ENCODE assay signal across 33 mouse cellular contexts in genomic region chr10:14816970-14817369, GRCm38 (mm10).
"Had no signal": no experiment of that assay in that cellular context is flagged by ENCODE, and none has a peak within 500 bp of the region (broad histone marks: within the 10 kb centered on the region; RNA-seq: fewer than 3 reads in every experiment).

No protein-coding gene starts in this region.

- DNase-seq: left cerebral cortex, postnatal 4 days; liver; liver, embryonic 13.5 days; liver, postnatal 0 days; lung, adult 18-20 months; lung, adult 2 months; lung, embryonic 14.5 days; lung, postnatal 10 days; lung, postnatal 14 days; lung, postnatal 36 days; lung, postnatal 4 days; midbrain, embryonic 14.5 days had no signal

- H3K4me2 ChIP-seq: limb, embryonic 12.5 days; limb, embryonic 13.5 days; limb, embryonic 15.5 days; liver, embryonic 11.5 days; liver, embryonic 12.5 days; liver, embryonic 13.5 days; liver, embryonic 15.5 days; lung, embryonic 14.5 days; lung, embryonic 15.5 days; midbrain, embryonic 11.5 days; midbrain, embryonic 12.5 days; midbrain, embryonic 13.5 days; midbrain, embryonic 15.5 days; neural tube, embryonic 12.5 days; neural tube, embryonic 13.5 days had no signal

- H3K27me3 ChIP-seq: limb, embryonic 12.5 days; limb, embryonic 13.5 days; limb, embryonic 15.5 days; liver, embryonic 12.5 days; liver, embryonic 13.5 days; liver, embryonic 15.5 days; lung, embryonic 15.5 days; megakaryocyte, embryonic 14.5 days; midbrain, embryonic 12.5 days; midbrain, embryonic 13.5 days; midbrain, embryonic 15.5 days; neural tube, embryonic 12.5 days; neural tube, embryonic 13.5 days had no signal

- H3K9me3 ChIP-seq: limb, embryonic 10.5 days; limb, embryonic 12.5 days; limb, embryonic 13.5 days; limb, embryonic 15.5 days; liver, embryonic 12.5 days; liver, embryonic 13.5 days; liver, embryonic 15.5 days; lung, embryonic 15.5 days; megakaryocyte, embryonic 14.5 days; midbrain, embryonic 10.5 days; midbrain, embryonic 12.5 days; midbrain, embryonic 13.5 days; midbrain, embryonic 15.5 days; neural tube, embryonic 12.5 days; neural tube, embryonic 13.5 days had no signal

- H3K27ac ChIP-seq: limb, embryonic 10.5 days; limb, embryonic 12.5 days; limb, embryonic 13.5 days; limb, embryonic 15.5 days; liver, embryonic 12.5 days; liver, embryonic 13.5 days; liver, embryonic 14.5 days; liver, embryonic 15.5 days; lung, embryonic 15.5 days; macrophage; midbrain, embryonic 10.5 days; midbrain, embryonic 12.5 days; midbrain, embryonic 13.5 days; midbrain, embryonic 15.5 days; neural tube, embryonic 12.5 days; neural tube, embryonic 13.5 days had no signal

- H3K36me3 ChIP-seq: limb, embryonic 10.5 days; limb, embryonic 12.5 days; limb, embryonic 13.5 days; limb, embryonic 15.5 days; liver, embryonic 12.5 days; liver, embryonic 13.5 days; liver, embryonic 15.5 days; lung, embryonic 15.5 days; midbrain, embryonic 10.5 days; midbrain, embryonic 12.5 days; midbrain, embryonic 13.5 days; midbrain, embryonic 15.5 days; neural tube, embryonic 12.5 days; neural tube, embryonic 13.5 days had no signal

- H3K4me3 ChIP-seq: limb, embryonic 10.5 days; limb, embryonic 12.5 days; limb, embryonic 13.5 days; limb, embryonic 15.5 days; liver, embryonic 12.5 days; liver, embryonic 13.5 days; liver, embryonic 15.5 days; lung, embryonic 15.5 days; megakaryocyte, embryonic 14.5 days; midbrain, embryonic 10.5 days; midbrain, embryonic 12.5 days; midbrain, embryonic 13.5 days; midbrain, embryonic 15.5 days; myocyte; neural tube, embryonic 12.5 days; neural tube, embryonic 13.5 days had no signal

- ATAC-seq: liver, embryonic 12.5 days; liver, postnatal 0 days; lung, postnatal 0 days; midbrain, embryonic 13.5 days; midbrain, embryonic 15.5 days; midbrain, embryonic 16.5 days had no signal

- H3K4me1 ChIP-seq: limb, embryonic 10.5 days; limb, embryonic 12.5 days; limb, embryonic 13.5 days; limb, embryonic 15.5 days; liver, embryonic 12.5 days; liver, embryonic 13.5 days; liver, embryonic 15.5 days; lung, embryonic 15.5 days; megakaryocyte, embryonic 14.5 days; midbrain, embryonic 10.5 days; midbrain, embryonic 12.5 days; midbrain, embryonic 13.5 days; midbrain, embryonic 15.5 days; neural tube, embryonic 12.5 days; neural tube, embryonic 13.5 days had no signal

- H3K9ac ChIP-seq: limb, embryonic 12.5 days; limb, embryonic 13.5 days; limb, embryonic 15.5 days; liver, embryonic 12.5 days; liver, embryonic 13.5 days; liver, embryonic 14.5 days; liver, embryonic 15.5 days; liver, postnatal 0 days; lung, embryonic 14.5 days; lung, embryonic 15.5 days; midbrain, embryonic 12.5 days; midbrain, embryonic 13.5 days; midbrain, embryonic 15.5 days; neural tube, embryonic 12.5 days; neural tube, embryonic 13.5 days had no signal
